Mouse (Mus musculus) kidney, adult 2 months (tissue): ENCODE data around the gene Smc6. TPM values are rescaled to one million over a fixed set of nuclear protein-coding genes. Genes with fewer than 3 reads are reported as not detected.

Source experiments
- DNase-seq: peaks from one replicate; pipeline ENCODE4 v3.0.0; 2021
- H3K27ac ChIP-seq: fragments of 200-500 bp; 2 replicates; pipeline ENCODE4 v1.5.1; 2012; ENCODE audit warnings: low read depth, low read length, control low read depth, inconsistent platforms; ENCODE audit not compliant: insufficient read depth
- H3K27me3 ChIP-seq: fragments of 200-500 bp; replicated peaks from 2 replicates; pipeline ENCODE4 v1.6.1; 2012; ENCODE audit warnings: mild to moderate bottlenecking, moderate library complexity, low read length, inconsistent platforms; ENCODE audit not compliant: control insufficient read depth, insufficient read depth
- H3K36me3 ChIP-seq: fragments of 200-500 bp; 2 replicates; pipeline ENCODE4 v1.6.1; 2012; ENCODE audit warnings: mild to moderate bottlenecking, moderate library complexity, low read length, inconsistent platforms; ENCODE audit not compliant: control insufficient read depth, insufficient read depth
- H3K4me1 ChIP-seq: fragments of 200-500 bp; 2 replicates; pipeline ENCODE4 v1.6.1; 2011; ENCODE audit warnings: low read length; ENCODE audit not compliant: control insufficient read depth, insufficient read depth
- H3K4me3 ChIP-seq: fragments of 200-500 bp; 2 replicates; pipeline ENCODE4 v1.5.1; 2011; ENCODE audit warnings: mild to moderate bottlenecking, low read depth, low read length, control low read depth; ENCODE audit not compliant: insufficient read depth
- CTCF ChIP-seq: fragments of 200-500 bp; conservative IDR thresholded peaks from 2 replicates; pipeline ENCODE4 v1.5.1; 2011; ENCODE audit warnings: low read depth, mild to moderate bottlenecking, control low read depth, low read length, moderate library complexity, mixed read lengths; ENCODE audit not compliant: insufficient read depth, insufficient read length
- POLR2A ChIP-seq: fragments of 200-500 bp; IDR thresholded peaks from one replicate; pipeline ENCODE4 v1.6.1; 2011; ENCODE audit warnings: low read depth, low read length, control low read depth
- WGBS: fragments of 180-500 bp; shearing (Covaris S2); methylation state at CpG from one replicate; pipeline ENCODE4 v1.1.7; 2018; 5-methylcytosine and 5-hydroxymethylcytosine counted together
- polyA plus RNA-seq: library from polyadenylated mRNA; depleted of rRNA; stranded (reverse); fragments of >200 nt; gene quantifications from 2 replicates; pipeline ENCODE4 v1.2.3, GENCODE M21; 2012; rRNA removed

Smc6 gene
- polyA plus RNA-seq, result 7.6 and 10.8 TPM in 2 replicates

- H3K4me1 ChIP-seq, result peaks cover 9% of the 10 kb centered on the region
- H3K27ac ChIP-seq, result peak within 1 kb of the TSS; percentile 84
- peak; percentile 98 for DNase-seq
- peak within 1 kb of the TSS; percentile 89 for H3K4me3 ChIP-seq
- H3K27me3 ChIP-seq, result no peaks in the 10 kb centered on the region
- under 1% methylated on average over 83 of the region's 83 CpGs for WGBS
- H3K36me3 ChIP-seq, result no peaks in the 10 kb centered on the region
- TF ChIP-seq CTCF (no peak), POLR2A (peak; percentile 63)
Observed at GRCm38 (mm10) chr12:11265382-11266281, at the start of gene Smc6, which contains the start of gene Gen1. TSS of gene Smc6 (plus strand) at chr12:11265886. TSS of gene Gen1 (minus strand) at chr12:11265801.

GRCm38 (mm10) chr12:11216454-11216853 is 49.2 kb upstream of the Smc6 start:
- Histone ChIP-seq H3K4me1 (no peaks in the 10 kb centered on the region), H3K27ac (no peak overlapping the region), H3K4me3 (no peak overlapping the region), H3K36me3 (no peaks in the 10 kb centered on the region), H3K27me3 (0 out of 2 replicates have a peak, but pooled peaks cover 1% of the 10 kb centered on the region)
- WGBS, result 84% methylated on average over 3 of the region's 3 CpGs
- TF ChIP-seq CTCF (no peak), POLR2A (no peak)
- DNase-seq, result no peak

- no peak overlapping the region for H3K27ac ChIP-seq
- no peak overlapping the region for H3K4me3 ChIP-seq
- TF ChIP-seq CTCF (no peak), POLR2A (no peak)
- WGBS, result 45% methylated on average over 7 of the region's 7 CpGs
- no peaks in the 10 kb centered on the region for H3K36me3 ChIP-seq
- H3K27me3 ChIP-seq, result 0 out of 2 replicates have a peak, but pooled peaks cover 1% of the 10 kb centered on the region
- no peak for DNase-seq
- no peaks in the 10 kb centered on the region for H3K4me1 ChIP-seq
Observed at GRCm38 (mm10) chr12:11217726-11218250, 47.9 kb upstream of the Smc6 start.

DNA sequence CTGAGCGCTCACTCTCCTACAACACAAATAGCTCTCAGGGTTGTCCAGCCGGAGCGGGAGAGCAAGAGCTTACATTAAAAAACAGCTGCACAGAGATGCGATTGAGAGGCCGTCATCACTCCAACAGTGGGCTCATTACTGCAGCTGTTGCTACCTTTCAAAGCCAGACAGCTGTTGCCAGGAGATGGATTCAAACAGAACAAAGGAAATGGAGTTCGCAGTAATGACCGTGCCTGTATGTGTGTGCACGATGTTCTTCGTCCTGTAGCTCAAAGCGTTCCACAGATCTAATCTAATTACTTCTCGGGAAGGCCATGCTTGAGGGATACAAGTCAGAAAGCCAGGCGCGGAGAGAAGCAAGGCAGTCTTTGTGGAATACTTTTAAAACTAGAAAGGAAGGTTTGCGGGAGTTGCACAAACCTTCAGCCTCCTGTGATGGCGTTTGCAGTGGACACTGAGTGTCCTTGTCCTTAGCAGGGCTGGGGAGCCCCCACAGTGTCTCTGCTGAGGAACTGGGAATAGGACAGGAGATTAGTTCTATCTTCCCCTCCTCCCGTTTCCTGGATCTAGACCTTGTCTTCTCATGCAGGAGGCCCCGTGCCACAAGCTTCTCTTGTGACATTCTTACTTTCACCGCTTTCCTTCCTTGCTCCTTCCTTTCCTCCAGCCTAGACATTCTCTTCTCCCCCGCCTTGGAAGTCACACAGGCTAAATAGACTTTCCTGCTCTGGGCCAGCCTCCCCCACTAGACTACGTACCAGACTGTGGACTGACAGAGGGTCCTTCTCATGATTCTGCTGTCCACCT is 44.0 kb upstream of the Smc6 start:
- WGBS, result 62% methylated on average over 20 of the region's 20 CpGs
- Histone ChIP-seq H3K4me1 (peaks cover 5% of the 10 kb centered on the region; the same call in 1 of the 2 replicates), H3K27me3 (0 out of 2 replicates have a peak, but pooled peaks cover 1% of the 10 kb centered on the region), H3K4me3 (no peak overlapping the region), H3K36me3 (no peaks in the 10 kb centered on the region), H3K27ac (no peak overlapping the region)
- no peak for DNase-seq
- TF ChIP-seq CTCF (no peak), POLR2A (no peak)

- peaks cover 6% of the 10 kb centered on the region; the same call in 1 of the 2 replicates for H3K4me1 ChIP-seq
- WGBS, result 75% methylated on average over 3 of the region's 3 CpGs
- no peak overlapping the region for H3K4me3 ChIP-seq
- no peak overlapping the region for H3K27ac ChIP-seq
- TF ChIP-seq POLR2A (no peak), CTCF (no peak)
- DNase-seq, result no peak
- no peaks in the 10 kb centered on the region for H3K36me3 ChIP-seq
- H3K27me3 ChIP-seq, result 0 out of 2 replicates have a peak, but pooled peaks cover 1% of the 10 kb centered on the region
Observed at GRCm38 (mm10) chr12:11222566-11222965, 43.1 kb upstream of the Smc6 start.

- H3K27ac ChIP-seq, result no peak overlapping the region
- peaks cover 6% of the 10 kb centered on the region; the same call in 1 of the 2 replicates for H3K4me1 ChIP-seq
- H3K27me3 ChIP-seq, result 0 out of 2 replicates have a peak, but pooled peaks cover 1% of the 10 kb centered on the region
- no peaks in the 10 kb centered on the region for H3K36me3 ChIP-seq
- TF ChIP-seq POLR2A, result no peak
- TF ChIP-seq CTCF, result no peak
- H3K4me3 ChIP-seq, result no peak overlapping the region
- 74% methylated on average over 10 of the region's 10 CpGs for WGBS
- DNase-seq, result peak; percentile 8
Observed at GRCm38 (mm10) chr12:11223090-11223489, 42.6 kb upstream of the Smc6 start.

DNA sequence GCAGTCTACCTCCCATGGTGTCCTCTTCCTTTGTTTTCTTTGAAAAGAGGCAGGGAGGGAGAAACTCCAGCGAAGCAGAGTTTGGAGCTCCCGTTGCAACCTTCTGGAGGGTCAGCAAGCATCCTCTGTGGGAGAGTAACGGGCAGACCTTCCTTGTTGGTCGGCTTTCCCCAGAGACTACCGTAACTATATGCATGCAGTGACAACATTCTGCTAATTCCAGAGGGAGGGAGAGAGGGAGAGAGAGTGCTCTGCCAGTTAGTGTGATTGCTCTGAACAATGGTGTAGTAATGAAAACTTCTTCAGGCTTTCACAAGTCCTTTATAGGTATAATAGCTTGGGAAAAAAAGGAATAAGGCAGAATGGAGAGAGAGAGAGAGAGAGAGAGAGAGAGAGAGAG is 41.0 kb upstream of the Smc6 start:
- Histone ChIP-seq H3K36me3 (no peaks in the 10 kb centered on the region), H3K27me3 (no peaks in the 10 kb centered on the region), H3K4me1 (peaks cover 6% of the 10 kb centered on the region; the same call in 1 of the 2 replicates), H3K4me3 (no peak overlapping the region), H3K27ac (no peak overlapping the region)
- no peak for DNase-seq
- no peak for TF ChIP-seq CTCF
- TF ChIP-seq POLR2A, result no peak
- 17% methylated on average over 5 of the region's 5 CpGs for WGBS
